Mouse (Mus musculus) testis, adult 2 months (tissue): ENCODE measurements around the gene Nkx2-1. TPM values are rescaled to one million over a fixed set of nuclear protein-coding genes. Genes with fewer than 3 reads are reported as not detected.

Experiments
- H3K27ac ChIP-seq: fragments of 200-500 bp; 2 replicates; pipeline ENCODE4 v1.5.1; 2012; ENCODE audit warnings: low read depth, low read length; ENCODE audit not compliant: control insufficient read depth, insufficient read depth
- H3K27me3 ChIP-seq: fragments of 200-500 bp; 2 replicates; pipeline ENCODE4 v1.6.1; 2012; ENCODE audit warnings: mild to moderate bottlenecking, low read length, moderate library complexity; ENCODE audit not compliant: control insufficient read depth, insufficient read depth
- H3K36me3 ChIP-seq: fragments of 200-500 bp; 2 replicates; pipeline ENCODE4 v1.6.1; 2012; ENCODE audit warnings: mild to moderate bottlenecking, low read length; ENCODE audit not compliant: control insufficient read depth, insufficient read depth
- H3K4me1 ChIP-seq: fragments of 200-500 bp; 2 replicates; pipeline ENCODE4 v1.6.1; 2012; ENCODE audit warnings: low read length; ENCODE audit not compliant: control insufficient read depth, insufficient read depth
- H3K4me3 ChIP-seq: fragments of 200-500 bp; 2 replicates; pipeline ENCODE4 v1.5.1; 2012; ENCODE audit warnings: low read depth, mild to moderate bottlenecking, low read length, moderate library complexity, mixed read lengths; ENCODE audit not compliant: control insufficient read depth
- CTCF ChIP-seq: fragments of 200-500 bp; IDR thresholded peaks from 2 replicates; pipeline ENCODE4 v1.5.1; 2012; ENCODE audit warnings: low read depth, mild to moderate bottlenecking, inconsistent platforms, low read length, moderate library complexity; ENCODE audit not compliant: control insufficient read depth, insufficient read depth, insufficient replicate concordance
- POLR2A ChIP-seq: fragments of 200-500 bp; IDR thresholded peaks from 2 replicates; pipeline ENCODE4 v1.6.1; 2012; ENCODE audit warnings: low read depth, mild to moderate bottlenecking, inconsistent platforms, low read length, moderate library complexity; ENCODE audit not compliant: control insufficient read depth
- polyA plus RNA-seq: library from polyadenylated mRNA; depleted of rRNA; stranded (reverse); fragments of >200 nt; gene quantifications from 2 replicates; pipeline ENCODE4 v1.2.3, GENCODE M21; 2012; rRNA removed

Gene Nkx2-1
- polyA plus RNA-seq, 1 experiment, result not detected

GRCm38 (mm10) chr12:56508413-56508812, 28.3 kb downstream of the Nkx2-1 start:
- no peak for TF ChIP-seq CTCF
- no peak for TF ChIP-seq POLR2A
- H3K27ac ChIP-seq, result no peak overlapping the region
- H3K4me3 ChIP-seq, result no peak overlapping the region
- no peaks in the 10 kb centered on the region for H3K4me1 ChIP-seq
- no peaks in the 10 kb centered on the region for H3K27me3 ChIP-seq
- no peaks in the 10 kb centered on the region for H3K36me3 ChIP-seq

GRCm38 (mm10) chr12:56487046-56487445, 49.7 kb downstream of the Nkx2-1 start:
- Histone ChIP-seq H3K4me3 (no peak overlapping the region), H3K36me3 (no peaks in the 10 kb centered on the region), H3K4me1 (no peaks in the 10 kb centered on the region), H3K27ac (no peak overlapping the region), H3K27me3 (no peaks in the 10 kb centered on the region)
- no peak for TF ChIP-seq POLR2A
- no peak for TF ChIP-seq CTCF

- Histone ChIP-seq H3K4me3 (no peak overlapping the region), H3K27ac (no peak overlapping the region), H3K27me3 (no peaks in the 10 kb centered on the region), H3K36me3 (no peaks in the 10 kb centered on the region), H3K4me1 (no peaks in the 10 kb centered on the region)
- TF ChIP-seq POLR2A (no peak), CTCF (no peak)
Measured at GRCm38 (mm10) chr12:56482606-56483005, 54.1 kb downstream of the Nkx2-1 start.

Other genes starting within 250 kb of the Nkx2-1 start
- gene Mbip, start 191.0 kb downstream of the Nkx2-1 start, polyA plus RNA-seq, result 6.4 and 10.1 TPM in 2 replicates
- gene Nkx2-9, start 76.4 kb upstream of the Nkx2-1 start, polyA plus RNA-seq, result 0.14 and 0.37 TPM in 2 replicates
- 5.5 and 6.4 TPM in 2 replicates for gene Pax9, start 154.9 kb upstream of the Nkx2-1 start, polyA plus RNA-seq